Mouse (Mus musculus) myocyte (in vitro differentiated cells): ENCODE data around the gene Akr1a1.

Experiments used
- CEBPB ChIP-seq: IDR thresholded peaks from 2 replicates; pipeline ENCODE4 v1.6.1; 2011; ENCODE audit warnings: mild to moderate bottlenecking, moderate library complexity; ENCODE audit not compliant: poor library complexity, insufficient read depth, severe bottlenecking
- E2F4 ChIP-seq: IDR thresholded peaks from one replicate; pipeline ENCODE4 v1.6.1; 2011; ENCODE audit warnings: mild to moderate bottlenecking, control low read depth, moderate library complexity; ENCODE audit not compliant: insufficient read depth
- POLR2A ChIP-seq: IDR thresholded peaks from one replicate; pipeline ENCODE4 v1.6.1; 2011; ENCODE audit warnings: low read depth, mild to moderate bottlenecking, control low read depth, moderate library complexity; ENCODE audit not compliant: insufficient read length
- POLR2AphosphoS2 ChIP-seq: IDR thresholded peaks from one replicate; pipeline ENCODE4 v1.6.1; 2011; ENCODE audit warnings: low read depth, control low read depth; ENCODE audit not compliant: insufficient read length
- SRF ChIP-seq: IDR thresholded peaks from one replicate; pipeline ENCODE4 v1.6.1; 2011; ENCODE audit warnings: low read depth; ENCODE audit not compliant: control insufficient read depth, insufficient read length
- TCF12 ChIP-seq: IDR thresholded peaks from one replicate; pipeline ENCODE4 v1.6.1; 2011; ENCODE audit warnings: mild to moderate bottlenecking, control low read depth; ENCODE audit not compliant: poor library complexity, insufficient read depth, severe bottlenecking
- USF1 ChIP-seq: IDR thresholded peaks from one replicate; pipeline ENCODE4 v1.6.1; 2011; ENCODE audit warnings: low read depth, mild to moderate bottlenecking, control low read depth, moderate library complexity

GRCm38 (mm10) chr4:116685402-116686061 lies 34.1 kb upstream of the Akr1a1 start, which contains the start of gene Prdx1:
- TF ChIP-seq POLR2A (peak; percentile 96), E2F4 (no peak), USF1 (no peak), POLR2AphosphoS2 (peak; percentile 97), TCF12 (no peak), CEBPB (no peak), SRF (peak; percentile 24)
